Mouse (Mus musculus) skeletal muscle tissue, adult 2 months (tissue): ENCODE results near the gene Gm29564.
"Not testable (repeated sequence)": the region's sequence is repeated elsewhere in the genome, so short reads cannot be mapped to it uniquely, and the experiment has no call there.

Experiments
- DNase-seq: peaks from one replicate; pipeline ENCODE4 v3.0.0-alpha.2; 2012; ENCODE audit warnings: low read depth, low spot score

Gm29564 gene

DNA sequence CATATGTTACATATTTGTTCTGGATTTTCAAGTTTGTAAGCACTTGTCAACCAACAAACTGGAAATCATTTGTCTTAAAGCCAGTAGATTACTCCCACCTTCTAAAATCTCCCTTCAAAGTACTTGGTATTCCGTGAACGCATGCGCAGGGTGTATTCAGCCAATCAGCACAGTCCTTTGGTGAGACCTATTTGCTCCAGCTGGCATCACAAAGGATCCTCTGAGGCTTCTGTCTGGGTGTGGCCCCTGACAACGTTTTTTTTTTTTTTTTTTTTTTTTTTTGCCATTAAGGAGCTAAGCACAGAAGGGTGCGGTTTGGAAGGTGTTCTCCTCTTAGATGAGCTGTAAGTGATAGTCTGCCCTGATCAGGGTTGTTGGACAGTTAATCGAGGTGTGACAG lies at the start of gene Gm29564:
Gene Gm29564, plus strand, starts transcription at position 301 of the 400 bp plus-strand sequence.
- DNase-seq, result not testable (repeated sequence)
